Mouse (Mus musculus) embryonic facial prominence, embryonic 12.5 days (tissue): Measurements from ENCODE around the gene Bak1. TPM values are rescaled to one million over a fixed set of nuclear protein-coding genes. Genes with fewer than 3 reads are reported as not detected.

Source experiments
- ATAC-seq: fragments of 200-750 bp; cut with Nextera tagmentation; 2 replicates; pipeline ENCODE4 v1.8.0; 2017; ENCODE audit not compliant: insufficient number of reproducible peaks, insufficient read depth, low FRiP score, low TSS enrichment
- H3K27ac ChIP-seq: fragments of 300-500 bp; sonication (generic); 2 replicates; pipeline ENCODE4 v1.5.1; 2016; ENCODE audit warnings: mild to moderate bottlenecking
- H3K27me3 ChIP-seq: fragments of 300-500 bp; sonication (generic); 2 replicates; pipeline ENCODE4 v1.6.1; 2016; ENCODE audit warnings: mild to moderate bottlenecking, moderate library complexity
- H3K36me3 ChIP-seq: fragments of 300-500 bp; sonication (generic); 2 replicates; pipeline ENCODE4 v1.6.1; 2016; ENCODE audit warnings: mild to moderate bottlenecking
- H3K4me1 ChIP-seq: fragments of 300-500 bp; sonication (generic); 2 replicates; pipeline ENCODE4 v1.6.1; 2016
- H3K4me2 ChIP-seq: fragments of 300-500 bp; sonication (generic); replicated peaks from 2 replicates; pipeline ENCODE4 v1.6.1; 2016; ENCODE audit warnings: mild to moderate bottlenecking, moderate library complexity
- H3K4me3 ChIP-seq: fragments of 300-500 bp; sonication (generic); 2 replicates; pipeline ENCODE4 v1.5.1; 2016; ENCODE audit warnings: mild to moderate bottlenecking
- H3K9ac ChIP-seq: fragments of 300-500 bp; sonication (generic); 2 replicates; pipeline ENCODE4 v1.6.1; 2016; ENCODE audit warnings: mild to moderate bottlenecking, moderate library complexity
- H3K9me3 ChIP-seq: fragments of 300-500 bp; sonication (generic); 2 replicates; pipeline ENCODE4 v1.6.1; 2016; ENCODE audit warnings: mild to moderate bottlenecking, moderate library complexity
- WGBS: fragments of 180-500 bp; shearing (Covaris S2); methylation state at CpG from one replicate; pipeline ENCODE4 v1.1.7; 2016; 5-methylcytosine and 5-hydroxymethylcytosine counted together
- polyA plus RNA-seq: library from polyadenylated mRNA; unstranded; fragments of >200 nt; fragmentation: Nextera tagmentation; extraction: Ambion mirVana; gene quantifications from 2 replicates; pipeline ENCODE4 v1.2.1, GENCODE M21; 2016

The Bak1 gene
- polyA plus RNA-seq, 1 experiment from 2014 or later: 4.5 TPM

DNA sequence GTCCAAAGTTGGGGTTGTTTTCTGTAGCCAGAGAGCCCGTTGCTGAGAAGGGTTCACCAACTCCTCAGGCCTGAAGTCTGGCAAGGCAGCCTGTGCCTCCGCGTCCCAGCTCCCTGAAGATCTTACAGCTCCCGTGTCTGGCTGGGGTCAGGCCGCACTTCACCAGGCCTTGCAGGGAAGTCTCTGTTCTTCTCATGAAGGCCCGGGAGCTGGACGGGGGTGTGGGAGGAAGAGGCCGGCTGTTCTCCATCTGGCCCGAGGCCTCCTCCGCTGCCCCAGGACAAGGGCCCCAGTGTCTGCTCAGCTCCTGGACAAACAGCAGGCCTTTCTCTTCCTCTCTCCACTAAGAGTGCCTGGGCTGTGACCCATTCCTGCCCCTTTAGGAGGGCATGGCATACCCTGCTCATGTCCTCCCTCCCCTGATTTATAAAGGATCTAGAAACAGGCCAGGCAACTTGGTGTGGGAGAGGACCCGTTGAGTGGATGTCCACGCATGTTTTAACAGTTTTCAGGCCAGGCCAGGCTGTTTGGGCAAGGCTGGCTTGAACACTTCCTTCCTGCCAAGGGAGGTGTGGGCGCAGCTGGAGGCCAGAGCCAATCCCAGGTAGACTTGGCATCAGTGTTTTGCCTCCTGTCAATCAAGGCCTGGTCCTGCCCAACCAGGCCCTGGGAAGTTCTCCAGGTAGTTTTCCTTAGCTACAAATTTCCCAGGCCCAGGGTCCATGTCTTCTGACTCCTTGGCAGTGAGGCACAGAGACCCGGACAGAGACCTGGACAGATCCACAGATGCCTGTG lies 19.8 kb upstream of the Bak1 start:
- WGBS: 44% methylated on average over 14 of the region's 14 CpGs
- Histone ChIP-seq H3K9me3 (no peaks in the 10 kb centered on the region), H3K4me3 (no peak overlapping the region), H3K4me2 (no peak overlapping the region), H3K4me1 (peaks cover 14% of the 10 kb centered on the region), H3K9ac (no peak overlapping the region), H3K27ac (peak overlapping the region; percentile 63), H3K36me3 (no peaks in the 10 kb centered on the region), H3K27me3 (no peaks in the 10 kb centered on the region)
- ATAC-seq: no peak

DNA sequence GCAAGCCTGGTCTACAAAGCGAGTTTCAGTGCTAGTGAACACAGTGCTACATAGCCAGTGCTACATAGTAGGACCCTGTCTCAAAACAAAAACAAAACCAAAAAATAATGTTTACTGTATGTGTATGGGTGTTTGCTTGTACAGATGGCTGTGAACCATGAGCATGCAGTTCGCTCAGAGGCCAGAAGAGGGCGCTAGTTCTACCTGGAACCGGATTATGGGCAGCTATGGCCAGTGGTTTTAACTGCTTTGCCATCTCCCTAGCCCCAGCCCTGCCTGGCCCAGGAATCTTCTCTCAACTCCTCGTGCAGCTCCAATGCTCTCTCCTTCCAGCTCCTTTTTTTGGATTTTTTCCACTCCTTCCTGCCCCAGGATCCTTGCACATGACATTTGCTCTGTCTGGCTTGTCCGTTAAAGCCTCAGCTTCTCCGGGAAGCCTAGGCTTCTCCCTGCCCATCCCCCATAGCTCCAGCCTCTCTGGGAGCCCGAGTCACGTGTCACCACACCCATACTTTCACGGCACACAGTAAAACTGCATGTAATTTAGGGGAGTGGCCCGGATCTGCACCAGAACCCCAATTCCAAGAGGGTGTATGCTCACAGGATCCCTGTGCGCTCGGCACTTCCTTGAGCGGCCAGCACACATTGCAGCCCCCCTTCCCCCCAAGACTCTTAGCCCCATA lies 19.1 kb upstream of the Bak1 start:
- H3K4me3 ChIP-seq: no peak overlapping the region
- peak overlapping the region; percentile 63 for H3K27ac ChIP-seq
- no peaks in the 10 kb centered on the region for H3K36me3 ChIP-seq
- no peak for ATAC-seq
- H3K4me1 ChIP-seq: peaks cover 14% of the 10 kb centered on the region
- no peak overlapping the region for H3K9ac ChIP-seq
- WGBS: 61% methylated on average over 14 of the region's 14 CpGs
- H3K27me3 ChIP-seq: no peaks in the 10 kb centered on the region
- no peaks in the 10 kb centered on the region for H3K9me3 ChIP-seq
- H3K4me2 ChIP-seq: no peak overlapping the region

- no peaks in the 10 kb centered on the region for H3K9me3 ChIP-seq
- WGBS: 84% methylated on average over 6 of the region's 6 CpGs
- H3K9ac ChIP-seq: no peak overlapping the region
- H3K4me1 ChIP-seq: peaks cover 20% of the 10 kb centered on the region
- ATAC-seq: no peak
- no peaks in the 10 kb centered on the region for H3K36me3 ChIP-seq
- H3K27me3 ChIP-seq: no peaks in the 10 kb centered on the region
- H3K4me2 ChIP-seq: no peak overlapping the region
- H3K27ac ChIP-seq: no peak overlapping the region
- no peak overlapping the region for H3K4me3 ChIP-seq
Observed at GRCm38 (mm10) chr17:27045164-27045563, 16.4 kb upstream of the Bak1 start.

DNA sequence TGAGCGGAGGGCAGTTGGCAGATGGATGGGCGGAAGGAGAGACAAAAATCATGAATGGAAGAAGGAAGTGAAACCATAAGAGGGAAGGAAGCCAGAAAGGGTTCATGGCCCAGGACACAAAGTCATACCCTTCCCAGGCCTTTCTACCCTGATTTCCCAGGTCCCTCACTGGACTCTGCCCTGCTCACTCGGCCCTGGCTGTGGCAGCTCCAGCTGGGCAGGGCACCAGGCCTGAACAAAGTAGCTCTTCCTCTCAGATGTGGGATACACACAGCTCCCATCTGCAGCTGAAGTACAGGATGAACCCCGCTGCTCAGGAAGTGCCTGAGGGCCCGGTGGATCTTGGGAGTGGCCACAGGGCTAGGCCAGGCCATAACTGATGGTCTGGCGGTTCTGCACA lies 14.0 kb upstream of the Bak1 start:
- 53% methylated on average over 6 of the region's 6 CpGs for WGBS
- Histone ChIP-seq H3K9ac (peak overlapping the region; percentile 29; the same call in 1 of the 2 replicates), H3K27ac (no peak overlapping the region), H3K9me3 (no peaks in the 10 kb centered on the region), H3K36me3 (no peaks in the 10 kb centered on the region), H3K4me3 (no peak overlapping the region), H3K27me3 (no peaks in the 10 kb centered on the region), H3K4me2 (no peak overlapping the region), H3K4me1 (peaks cover 36% of the 10 kb centered on the region)
- no peak for ATAC-seq

DNA sequence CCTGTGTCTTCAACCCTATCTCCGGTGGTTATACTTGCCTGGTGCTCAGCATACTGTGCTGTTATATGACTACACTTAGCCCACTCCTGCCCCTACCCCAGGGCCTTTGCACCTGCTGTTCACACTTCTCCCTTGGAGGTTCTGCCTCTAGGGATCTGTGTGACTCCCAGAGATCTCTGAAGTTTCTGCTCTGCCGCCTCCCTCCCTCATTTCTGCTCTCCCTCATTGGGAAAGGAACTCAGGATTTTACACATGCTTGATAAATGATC lies 12.9 kb upstream of the Bak1 start:
- H3K4me3 ChIP-seq: no peak overlapping the region
- WGBS: 73% methylated on average over 2 of the region's 2 CpGs
- no peak overlapping the region for H3K27ac ChIP-seq
- no peaks in the 10 kb centered on the region for H3K36me3 ChIP-seq
- ATAC-seq: no peak
- H3K4me2 ChIP-seq: no peak overlapping the region
- H3K27me3 ChIP-seq: no peaks in the 10 kb centered on the region
- H3K9ac ChIP-seq: no peak overlapping the region
- no peaks in the 10 kb centered on the region for H3K9me3 ChIP-seq
- peaks cover 39% of the 10 kb centered on the region for H3K4me1 ChIP-seq

GRCm38 (mm10) chr17:27041046-27041786 lies 12.4 kb upstream of the Bak1 start:
- Histone ChIP-seq H3K4me3 (no peak overlapping the region), H3K36me3 (no peaks in the 10 kb centered on the region), H3K9ac (no peak overlapping the region), H3K27ac (peak overlapping the region; percentile 77; the same call in 1 of the 2 replicates), H3K9me3 (no peaks in the 10 kb centered on the region), H3K4me1 (peaks cover 43% of the 10 kb centered on the region), H3K27me3 (no peaks in the 10 kb centered on the region), H3K4me2 (no peak overlapping the region)
- WGBS: 31% methylated on average over 13 of the region's 13 CpGs
- no peak for ATAC-seq

DNA sequence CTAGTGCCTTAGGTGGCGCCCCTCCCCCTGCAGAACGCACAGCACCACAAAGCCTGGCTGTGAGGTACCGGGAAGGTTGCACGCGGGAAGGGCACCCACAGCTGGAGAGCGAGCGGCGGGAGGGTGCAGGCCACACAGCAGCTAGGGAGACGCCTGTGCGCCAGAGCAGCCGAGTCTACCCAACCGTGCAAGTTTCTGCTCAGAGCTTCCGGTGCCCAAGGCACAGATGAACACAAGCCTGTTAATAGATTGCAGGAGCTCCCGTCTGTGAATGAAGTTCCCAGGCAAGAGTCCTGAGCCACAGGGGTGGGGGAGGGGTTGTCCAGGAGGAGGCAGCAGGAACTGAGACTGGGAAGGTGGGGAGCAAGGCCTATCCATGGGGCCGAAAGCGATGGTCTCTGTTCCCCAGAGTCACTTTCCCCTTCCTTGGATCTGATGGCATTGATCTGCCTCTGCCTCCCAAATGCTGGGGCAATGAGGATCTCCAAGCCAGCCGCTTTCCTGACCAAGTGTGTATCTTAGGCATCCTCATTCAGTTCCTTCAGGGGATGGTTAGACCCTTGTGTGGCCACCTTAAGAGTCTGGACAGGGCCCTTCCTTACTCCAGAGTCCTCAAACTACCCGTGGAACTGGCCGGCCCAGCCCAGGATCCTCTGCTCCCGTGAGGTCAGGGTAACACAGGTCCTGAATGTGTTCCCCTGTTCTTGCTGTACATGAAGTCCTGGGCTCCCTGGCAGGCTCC lies 11.7 kb upstream of the Bak1 start:
- no peaks in the 10 kb centered on the region for H3K27me3 ChIP-seq
- H3K4me3 ChIP-seq: no peak overlapping the region
- 7% methylated on average over 20 of the region's 20 CpGs for WGBS
- H3K9me3 ChIP-seq: no peaks in the 10 kb centered on the region
- no peaks in the 10 kb centered on the region for H3K36me3 ChIP-seq
- peaks cover 43% of the 10 kb centered on the region for H3K4me1 ChIP-seq
- peak; percentile 35 for ATAC-seq
- H3K9ac ChIP-seq: no peak overlapping the region
- peak overlapping the region; percentile 77 for H3K27ac ChIP-seq
- peak overlapping the region; percentile 32 for H3K4me2 ChIP-seq

GRCm38 (mm10) chr17:27039432-27040102 lies 10.8 kb upstream of the Bak1 start:
- Histone ChIP-seq H3K27ac (peak overlapping the region; percentile 77), H3K4me3 (no peak overlapping the region), H3K27me3 (no peaks in the 10 kb centered on the region), H3K4me1 (peaks cover 43% of the 10 kb centered on the region), H3K4me2 (peak overlapping the region; percentile 32; the same call in 1 of the 2 replicates), H3K36me3 (no peaks in the 10 kb centered on the region), H3K9ac (no peak overlapping the region), H3K9me3 (no peaks in the 10 kb centered on the region)
- no peak for ATAC-seq
- 51% methylated on average over 10 of the region's 10 CpGs for WGBS

DNA sequence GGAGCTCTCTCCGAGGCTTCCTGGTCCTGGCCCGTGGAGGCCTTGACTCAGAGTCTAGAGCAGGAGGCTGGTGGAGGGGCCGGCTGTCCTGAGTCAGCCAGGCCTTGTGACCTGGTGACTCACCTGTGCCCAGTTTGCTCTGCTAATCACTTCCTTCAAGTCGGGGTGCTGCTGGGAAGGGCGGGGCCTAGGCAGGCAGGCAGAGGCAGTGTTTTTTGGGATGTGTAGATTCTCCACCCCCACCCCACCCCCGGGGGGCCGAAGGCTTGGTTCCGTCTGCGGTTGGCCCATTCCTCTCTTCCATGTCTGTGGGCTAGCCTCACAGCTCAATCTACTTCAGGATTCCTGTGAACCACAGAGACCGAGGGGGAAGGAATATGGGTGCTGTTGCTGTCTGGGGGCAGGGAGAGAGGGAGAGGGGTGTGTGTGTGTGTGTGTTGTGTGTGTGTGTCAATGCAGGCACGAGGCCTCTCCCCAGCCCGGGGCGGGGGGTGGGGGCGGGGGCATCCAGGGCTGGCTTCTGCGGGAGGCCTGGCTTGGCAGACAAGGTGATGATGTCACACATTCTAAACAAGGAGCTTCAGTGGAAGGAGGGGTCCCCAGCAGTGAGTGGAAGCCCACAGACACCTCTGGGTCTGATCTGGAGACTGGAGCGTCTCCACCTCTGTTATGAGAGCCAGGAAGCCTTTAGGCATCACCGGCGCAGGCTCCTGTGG lies 9.7 kb upstream of the Bak1 start:
- H3K4me2 ChIP-seq: 0 out of 2 replicates have a peak overlapping the region, but pooled peaks have one; percentile 0
- no peaks in the 10 kb centered on the region for H3K9me3 ChIP-seq
- ATAC-seq: no peak
- no peak overlapping the region for H3K9ac ChIP-seq
- H3K4me3 ChIP-seq: no peak overlapping the region
- H3K36me3 ChIP-seq: no peaks in the 10 kb centered on the region
- H3K27ac ChIP-seq: peak overlapping the region; percentile 42; the same call in 1 of the 2 replicates
- peaks cover 43% of the 10 kb centered on the region for H3K4me1 ChIP-seq
- WGBS: 33% methylated on average over 17 of the region's 18 CpGs
- H3K27me3 ChIP-seq: no peaks in the 10 kb centered on the region

GRCm38 (mm10) chr17:27036465-27036864 lies 7.7 kb upstream of the Bak1 start:
- peaks cover 41% of the 10 kb centered on the region for H3K4me1 ChIP-seq
- no peaks in the 10 kb centered on the region for H3K36me3 ChIP-seq
- H3K4me3 ChIP-seq: no peak overlapping the region
- no peaks in the 10 kb centered on the region for H3K9me3 ChIP-seq
- no peak overlapping the region for H3K9ac ChIP-seq
- no peak overlapping the region for H3K4me2 ChIP-seq
- H3K27ac ChIP-seq: 0 out of 2 replicates have a peak overlapping the region, but pooled peaks have one; percentile 11
- no peaks in the 10 kb centered on the region for H3K27me3 ChIP-seq
- 67% methylated on average over 7 of the region's 7 CpGs for WGBS
- ATAC-seq: no peak
